ENCODE assay signal across 9 mouse cellular contexts in the genomic region with DNA sequence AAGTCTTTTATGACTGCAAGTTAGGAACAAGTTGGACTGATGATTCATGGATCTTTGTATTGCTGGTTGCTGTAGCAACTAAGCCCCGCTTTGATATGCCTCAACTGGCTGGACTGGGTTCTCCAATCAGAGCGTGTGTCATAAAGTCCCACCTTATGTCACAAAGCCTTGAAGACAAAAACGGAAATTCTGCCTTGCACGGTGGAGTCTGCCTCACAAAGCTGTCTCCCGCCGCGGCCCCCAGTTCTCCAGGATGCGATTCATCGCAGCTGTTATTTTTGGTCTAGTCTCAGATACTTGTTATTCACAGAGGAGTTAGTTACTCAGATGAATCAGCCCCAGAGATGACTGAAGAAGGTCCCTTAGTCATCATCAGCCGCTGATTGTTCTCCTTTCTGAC. TPM values are rescaled to one million over a fixed set of nuclear protein-coding genes. Genes with fewer than 3 reads are reported as not detected.
DNase-seq lines count a peak whose midpoint lies in the region; ATAC-seq lines count a peak whose summit lies in the region.
"Had no signal": no experiment of that assay in that cellular context is flagged by ENCODE, and none has a peak within 500 bp of the region (broad histone marks: within the 10 kb centered on the region; RNA-seq: fewer than 3 reads in every experiment).

No protein-coding gene starts in this region.

- H3K9me3 ChIP-seq in forebrain, embryonic 16.5 days (ENCODE audit: control insufficient read depth, low read length): no peaks in the 10 kb centered on the region
- no peaks in the 10 kb centered on the region for H3K9me3 ChIP-seq in forebrain, embryonic 15.5 days
- H3K9me3 ChIP-seq: neural tube, embryonic 13.5 days had no signal

- H3K27ac ChIP-seq in forebrain, embryonic 16.5 days (ENCODE audit: low read length): no peak overlapping the region
- no peak overlapping the region for H3K27ac ChIP-seq in forebrain, embryonic 15.5 days (replicated peaks)
- H3K27ac ChIP-seq: neural tube, embryonic 13.5 days had no signal

- ATAC-seq in forebrain, embryonic 16.5 days: 0 out of 2 replicates have a peak, but pooled peaks have one; percentile 38
- ATAC-seq in forebrain, embryonic 15.5 days (replicated peaks): no peak

- no peak overlapping the region for H3K9ac ChIP-seq in forebrain, embryonic 16.5 days (replicated peaks; ENCODE audit: low read depth, low read length)
- H3K9ac ChIP-seq in forebrain, embryonic 15.5 days (replicated peaks): no peak overlapping the region
- H3K9ac ChIP-seq: neural tube, embryonic 13.5 days had no signal

- peak; percentile 45 for DNase-seq in CD4-positive helper T cell, adult 2 months (ENCODE audit: low read depth, low spot score)
- peak; percentile 90 for DNase-seq in frontal cortex, adult 2 months (ENCODE audit: extremely low spot score in 1 of 2, low spot score in 1 of 2)
- peak; percentile 38 to 56 for DNase-seq in layer of hippocampus, postnatal 10 days (ENCODE audit: low spot score in 2 of 2)
- peak; percentile 77 to 85 for DNase-seq in right cerebral cortex, postnatal 10 days (ENCODE audit: low spot score in 2 of 2)
- DNase-seq in spleen, adult 12 weeks (ENCODE audit: low spot score): no peak
- DNase-seq in retina, postnatal 1 day: no peak

- WGBS in forebrain, embryonic 16.5 days: 62% methylated on average over 10 of the region's 10 CpGs
- WGBS in forebrain, embryonic 15.5 days: 61% methylated on average over 10 of the region's 10 CpGs

- H3K4me1 ChIP-seq in forebrain, embryonic 16.5 days (replicated peaks; ENCODE audit: control insufficient read depth, insufficient read depth, low read length): no peaks in the 10 kb centered on the region
- H3K4me1 ChIP-seq in forebrain, embryonic 15.5 days: no peaks in the 10 kb centered on the region
- H3K4me1 ChIP-seq: neural tube, embryonic 13.5 days had no signal

- H3K27me3 ChIP-seq in forebrain, embryonic 16.5 days (replicated peaks; ENCODE audit: control insufficient read depth, insufficient read depth, low read length): no peaks in the 10 kb centered on the region
- H3K27me3 ChIP-seq in forebrain, embryonic 15.5 days: no peaks in the 10 kb centered on the region
- H3K27me3 ChIP-seq: neural tube, embryonic 13.5 days had no signal

- H3K4me2 ChIP-seq in forebrain, embryonic 16.5 days (ENCODE audit: low read length): no peak overlapping the region
- no peak overlapping the region for H3K4me2 ChIP-seq in forebrain, embryonic 15.5 days (replicated peaks)
- H3K4me2 ChIP-seq: neural tube, embryonic 13.5 days had no signal

- no peaks in the 10 kb centered on the region for H3K36me3 ChIP-seq in forebrain, embryonic 16.5 days (ENCODE audit: control insufficient read depth, insufficient read depth)
- no peaks in the 10 kb centered on the region for H3K36me3 ChIP-seq in forebrain, embryonic 15.5 days
- H3K36me3 ChIP-seq: neural tube, embryonic 13.5 days had no signal

- no peak overlapping the region for H3K4me3 ChIP-seq in forebrain, embryonic 16.5 days (replicated peaks; ENCODE audit: low read length)
- H3K4me3 ChIP-seq in forebrain, embryonic 15.5 days: no peak overlapping the region
- H3K4me3 ChIP-seq: neural tube, embryonic 13.5 days had no signal

RNA-seq across cellular contexts. Expression of gene Ociad2, which starts 3.5 kb away (rescaled TPM):
- 21.5 and 22.6 TPM in 2 replicates for polyA plus RNA-seq in forebrain, embryonic 16.5 days (2015; fragmentation: Nextera tagmentation; extraction: Ambion mirVana)
- 21.1 and 22.2 TPM in 2 replicates for polyA plus RNA-seq in forebrain, embryonic 15.5 days (2015; fragmentation: Nextera tagmentation; extraction: Ambion mirVana)
- polyA plus RNA-seq in frontal cortex, adult 2 months (2012; rRNA removed): 73.6 and 83.4 TPM in 2 replicates
- total RNA-seq in layer of hippocampus, postnatal 10 days (2021): 10 to 100 TPM; 46.2 to 72.2 TPM

RNA-seq across cellular contexts. Expression of gene Ociad1, which starts 51.7 kb away (rescaled TPM):
- 296 and 323 TPM in 2 replicates for polyA plus RNA-seq in forebrain, embryonic 16.5 days (2015; fragmentation: Nextera tagmentation; extraction: Ambion mirVana)
- 267 and 268 TPM in 2 replicates for polyA plus RNA-seq in forebrain, embryonic 15.5 days (2015; fragmentation: Nextera tagmentation; extraction: Ambion mirVana)
- 357 and 372 TPM in 2 replicates for polyA plus RNA-seq in frontal cortex, adult 2 months (2012; rRNA removed)
- 100 to 1,000 TPM; 325 to 333 TPM for total RNA-seq in layer of hippocampus, postnatal 10 days (2021)

Comparison
In these comparisons a context has a peak if more than half of its experiments do, and no peak if none do; other contexts are left out.
1. DNase-seq: peak in CD4-positive helper T cell, adult 2 months (single experiment), frontal cortex, adult 2 months (2 of 2), layer of hippocampus, postnatal 10 days (2 of 2) and right cerebral cortex, postnatal 10 days (2 of 2); none in spleen, adult 12 weeks (single experiment) and retina, postnatal 1 day (single experiment).